Mouse (Mus musculus): ENCODE results near the gene Pygm. TPM values are rescaled to one million over a fixed set of nuclear protein-coding genes. Genes with fewer than 3 reads are reported as not detected.

Gene Pygm
- polyA plus RNA-seq, 1 experiment from 2014 or later, result 362 TPM

GRCm38 (mm10) chr19:6340524-6341452, 43.4 kb upstream of the Pygm start, which contains the start of gene Map4k2:
Map4k2 (plus strand) TSS chr19:6341135.
- peak; percentile 82 for ATAC-seq (replicated peaks; ENCODE audit: extremely low read depth, insufficient read depth, low FRiP score)
- peaks cover 23% of the 10 kb centered on the region for H3K36me3 ChIP-seq (ENCODE audit: control insufficient read depth, insufficient read depth)
- H3K27ac ChIP-seq (ENCODE audit: low read length), result peak within 1 kb of the TSS; percentile 58
- H3K27me3 ChIP-seq (ENCODE audit: control insufficient read depth, insufficient read depth, low read length), result no peaks in the 10 kb centered on the region
- H3K4me1 ChIP-seq (ENCODE audit: control insufficient read depth, insufficient read depth, low read length), result peaks cover 24% of the 10 kb centered on the region
- no peaks in the 10 kb centered on the region for H3K9me3 ChIP-seq (replicated peaks; ENCODE audit: control insufficient read depth, low read length)
- H3K9ac ChIP-seq (ENCODE audit: low read length), result peak within 1 kb of the TSS; percentile 82
- peak within 1 kb of the TSS; percentile 82 for H3K4me3 ChIP-seq (ENCODE audit: low read length)
- H3K4me2 ChIP-seq (ENCODE audit: low read depth, low read length), result peak within 1 kb of the TSS; percentile 76
- WGBS, result 4% methylated on average over 70 of the region's 72 CpGs

- peak overlapping the region; percentile 76 for H3K4me2 ChIP-seq (ENCODE audit: low read depth, low read length)
- 11% methylated on average over 23 of the region's 23 CpGs for WGBS
- H3K27me3 ChIP-seq (ENCODE audit: control insufficient read depth, insufficient read depth, low read length), result no peaks in the 10 kb centered on the region
- peaks cover 16% of the 10 kb centered on the region for H3K4me1 ChIP-seq (ENCODE audit: control insufficient read depth, insufficient read depth, low read length)
- H3K9ac ChIP-seq (ENCODE audit: low read length), result peak overlapping the region; percentile 82
- no peaks in the 10 kb centered on the region for H3K9me3 ChIP-seq (replicated peaks; ENCODE audit: control insufficient read depth, low read length)
- 0 out of 2 replicates have a peak, but pooled peaks have one; percentile 5 for ATAC-seq (replicated peaks; ENCODE audit: extremely low read depth, insufficient read depth, low FRiP score)
- H3K36me3 ChIP-seq (ENCODE audit: control insufficient read depth, insufficient read depth), result peaks cover 29% of the 10 kb centered on the region
- peak overlapping the region; percentile 82 for H3K4me3 ChIP-seq (ENCODE audit: low read length)
- H3K27ac ChIP-seq (ENCODE audit: low read length), result peak overlapping the region; percentile 58
Measured at GRCm38 (mm10) chr19:6341453-6342077, 42.6 kb upstream of the Pygm start.

- 0 out of 2 replicates have a peak overlapping the region, but pooled peaks have one; percentile 21 for H3K27ac ChIP-seq (ENCODE audit: low read length)
- H3K27me3 ChIP-seq (ENCODE audit: control insufficient read depth, insufficient read depth, low read length), result no peaks in the 10 kb centered on the region
- 69% methylated on average over 5 of the region's 5 CpGs for WGBS
- H3K9me3 ChIP-seq (replicated peaks; ENCODE audit: control insufficient read depth, low read length), result no peaks in the 10 kb centered on the region
- peak overlapping the region; percentile 82 for H3K9ac ChIP-seq (ENCODE audit: low read length)
- H3K4me3 ChIP-seq (ENCODE audit: low read length), result peak overlapping the region; percentile 82
- peaks cover 10% of the 10 kb centered on the region for H3K4me1 ChIP-seq (ENCODE audit: control insufficient read depth, insufficient read depth, low read length)
- peaks cover 24% of the 10 kb centered on the region for H3K36me3 ChIP-seq (ENCODE audit: control insufficient read depth, insufficient read depth)
- H3K4me2 ChIP-seq (ENCODE audit: low read depth, low read length), result peak overlapping the region; percentile 76
- ATAC-seq (replicated peaks; ENCODE audit: extremely low read depth, insufficient read depth, low FRiP score), result no peak
Measured at GRCm38 (mm10) chr19:6342276-6342933, 41.8 kb upstream of the Pygm start.

GRCm38 (mm10) chr19:6343066-6343925, 40.9 kb upstream of the Pygm start:
- Histone ChIP-seq H3K4me3 (ENCODE audit: low read length) (no peak overlapping the region), H3K36me3 (ENCODE audit: control insufficient read depth, insufficient read depth) (peaks cover 15% of the 10 kb centered on the region), H3K9me3 (replicated peaks; ENCODE audit: control insufficient read depth, low read length) (no peaks in the 10 kb centered on the region), H3K9ac (ENCODE audit: low read length) (no peak overlapping the region), H3K27ac (ENCODE audit: low read length) (no peak overlapping the region), H3K4me1 (ENCODE audit: control insufficient read depth, insufficient read depth, low read length) (peaks cover 10% of the 10 kb centered on the region), H3K4me2 (ENCODE audit: low read depth, low read length) (no peak overlapping the region), H3K27me3 (ENCODE audit: control insufficient read depth, insufficient read depth, low read length) (no peaks in the 10 kb centered on the region)
- ATAC-seq (replicated peaks; ENCODE audit: extremely low read depth, insufficient read depth, low FRiP score), result no peak
- 78% methylated on average over 19 of the region's 19 CpGs for WGBS

DNA sequence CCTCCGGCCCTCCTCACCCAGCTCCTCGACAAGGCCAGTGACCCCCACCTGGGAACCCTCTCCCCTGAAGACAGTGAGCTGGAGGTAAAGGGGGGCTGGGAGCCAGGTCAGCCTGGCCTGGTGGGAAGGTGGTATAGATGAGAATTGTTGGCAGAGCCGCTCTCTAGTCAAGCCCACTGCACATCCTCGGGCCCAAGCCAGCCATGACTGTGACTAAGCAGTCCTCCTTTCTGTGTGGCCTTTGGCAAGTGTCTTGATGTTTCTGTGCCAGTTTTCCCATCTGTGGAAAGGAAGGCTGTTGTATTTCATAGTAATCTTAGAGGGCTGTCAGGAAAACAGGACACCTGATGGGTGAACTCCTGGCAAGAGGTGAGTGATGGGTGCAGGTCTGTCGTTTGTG, 40.2 kb upstream of the Pygm start:
- Histone ChIP-seq H3K27ac (ENCODE audit: low read length) (no peak overlapping the region), H3K4me3 (ENCODE audit: low read length) (no peak overlapping the region), H3K9ac (ENCODE audit: low read length) (no peak overlapping the region), H3K4me1 (ENCODE audit: control insufficient read depth, insufficient read depth, low read length) (peaks cover 10% of the 10 kb centered on the region), H3K27me3 (ENCODE audit: control insufficient read depth, insufficient read depth, low read length) (no peaks in the 10 kb centered on the region), H3K4me2 (ENCODE audit: low read depth, low read length) (no peak overlapping the region), H3K36me3 (ENCODE audit: control insufficient read depth, insufficient read depth) (peaks cover 10% of the 10 kb centered on the region), H3K9me3 (replicated peaks; ENCODE audit: control insufficient read depth, low read length) (no peaks in the 10 kb centered on the region)
- WGBS, result 79% methylated on average over 5 of the region's 5 CpGs
- no peak for ATAC-seq (replicated peaks; ENCODE audit: extremely low read depth, insufficient read depth, low FRiP score)

GRCm38 (mm10) chr19:6346023-6346422, 38.2 kb upstream of the Pygm start:
- no peak for ATAC-seq (replicated peaks; ENCODE audit: extremely low read depth, insufficient read depth, low FRiP score)
- no peaks in the 10 kb centered on the region for H3K9me3 ChIP-seq (replicated peaks; ENCODE audit: control insufficient read depth, low read length)
- H3K9ac ChIP-seq (ENCODE audit: low read length), result no peak overlapping the region
- H3K27ac ChIP-seq (ENCODE audit: low read length), result no peak overlapping the region
- no peak overlapping the region for H3K4me2 ChIP-seq (ENCODE audit: low read depth, low read length)
- 87% methylated on average over 5 of the region's 5 CpGs for WGBS
- peaks cover 7% of the 10 kb centered on the region for H3K36me3 ChIP-seq (ENCODE audit: control insufficient read depth, insufficient read depth)
- H3K4me3 ChIP-seq (ENCODE audit: low read length), result no peak overlapping the region
- H3K27me3 ChIP-seq (ENCODE audit: control insufficient read depth, insufficient read depth, low read length), result no peaks in the 10 kb centered on the region
- peaks cover 5% of the 10 kb centered on the region; the same call in 1 of the 2 replicates for H3K4me1 ChIP-seq (ENCODE audit: control insufficient read depth, insufficient read depth, low read length)

GRCm38 (mm10) chr19:6346661-6347060, 37.5 kb upstream of the Pygm start:
- WGBS, result 75% methylated on average over 10 of the region's 10 CpGs
- no peak overlapping the region for H3K9ac ChIP-seq (ENCODE audit: low read length)
- no peak for ATAC-seq (replicated peaks; ENCODE audit: extremely low read depth, insufficient read depth, low FRiP score)
- H3K4me1 ChIP-seq (ENCODE audit: control insufficient read depth, insufficient read depth, low read length), result peaks cover 3% of the 10 kb centered on the region; the same call in 1 of the 2 replicates
- no peak overlapping the region for H3K4me3 ChIP-seq (ENCODE audit: low read length)
- H3K27ac ChIP-seq (ENCODE audit: low read length), result no peak overlapping the region
- H3K9me3 ChIP-seq (replicated peaks; ENCODE audit: control insufficient read depth, low read length), result no peaks in the 10 kb centered on the region
- no peaks in the 10 kb centered on the region for H3K27me3 ChIP-seq (ENCODE audit: control insufficient read depth, insufficient read depth, low read length)
- H3K36me3 ChIP-seq (ENCODE audit: control insufficient read depth, insufficient read depth), result peaks cover 7% of the 10 kb centered on the region
- H3K4me2 ChIP-seq (ENCODE audit: low read depth, low read length), result no peak overlapping the region

DNA sequence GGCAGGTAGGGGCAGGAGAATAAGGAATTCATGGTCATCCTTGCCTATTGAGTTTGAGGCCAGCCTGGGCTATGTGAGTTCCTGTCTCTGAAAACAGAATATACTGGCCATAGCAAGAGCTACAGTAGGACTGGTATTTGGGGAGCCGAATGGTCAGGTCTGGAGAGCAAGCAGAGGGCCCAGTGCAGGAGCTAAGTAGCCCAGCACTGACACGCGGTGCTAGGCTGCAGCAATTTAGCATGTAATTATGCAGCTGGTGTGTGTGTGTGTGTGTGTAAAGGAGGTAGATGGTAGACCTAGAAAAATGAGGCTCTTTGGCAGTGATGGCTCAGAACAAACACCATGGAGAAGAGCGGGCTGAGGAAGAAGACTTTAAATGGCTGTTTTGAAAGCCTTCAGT, 36.6 kb upstream of the Pygm start:
- H3K4me1 ChIP-seq (ENCODE audit: control insufficient read depth, insufficient read depth, low read length), result peaks cover 3% of the 10 kb centered on the region; the same call in 1 of the 2 replicates
- H3K36me3 ChIP-seq (ENCODE audit: control insufficient read depth, insufficient read depth), result peaks cover 7% of the 10 kb centered on the region
- ATAC-seq (replicated peaks; ENCODE audit: extremely low read depth, insufficient read depth, low FRiP score), result no peak

More for the DNA sequence above, 36.6 kb upstream of the Pygm start:
- no peaks in the 10 kb centered on the region for H3K27me3 ChIP-seq (ENCODE audit: control insufficient read depth, insufficient read depth, low read length)
- WGBS, result 88% methylated on average over 4 of the region's 4 CpGs
- H3K27ac ChIP-seq (ENCODE audit: low read length), result no peak overlapping the region
- no peak overlapping the region for H3K4me2 ChIP-seq (ENCODE audit: low read depth, low read length)
- H3K9me3 ChIP-seq (replicated peaks; ENCODE audit: control insufficient read depth, low read length), result no peaks in the 10 kb centered on the region
- H3K9ac ChIP-seq (ENCODE audit: low read length), result no peak overlapping the region
- no peak overlapping the region for H3K4me3 ChIP-seq (ENCODE audit: low read length)
